Mouse (Mus musculus) embryonic facial prominence, embryonic 12.5 days (tissue): Measurements from ENCODE around the gene Acyp2. TPM values are rescaled to one million over a fixed set of nuclear protein-coding genes. Genes with fewer than 3 reads are reported as not detected.

ENCODE experiments used
- ATAC-seq: fragments of 200-750 bp; cut with Nextera tagmentation; 2 replicates; pipeline ENCODE4 v1.8.0; 2017; ENCODE audit not compliant: insufficient number of reproducible peaks, insufficient read depth, low FRiP score, low TSS enrichment
- H3K27ac ChIP-seq: fragments of 300-500 bp; sonication (generic); 2 replicates; pipeline ENCODE4 v1.5.1; 2016; ENCODE audit warnings: mild to moderate bottlenecking
- H3K27me3 ChIP-seq: fragments of 300-500 bp; sonication (generic); 2 replicates; pipeline ENCODE4 v1.6.1; 2016; ENCODE audit warnings: mild to moderate bottlenecking, moderate library complexity
- H3K36me3 ChIP-seq: fragments of 300-500 bp; sonication (generic); 2 replicates; pipeline ENCODE4 v1.6.1; 2016; ENCODE audit warnings: mild to moderate bottlenecking
- H3K4me1 ChIP-seq: fragments of 300-500 bp; sonication (generic); 2 replicates; pipeline ENCODE4 v1.6.1; 2016
- H3K4me2 ChIP-seq: fragments of 300-500 bp; sonication (generic); replicated peaks from 2 replicates; pipeline ENCODE4 v1.6.1; 2016; ENCODE audit warnings: mild to moderate bottlenecking, moderate library complexity
- H3K4me3 ChIP-seq: fragments of 300-500 bp; sonication (generic); 2 replicates; pipeline ENCODE4 v1.5.1; 2016; ENCODE audit warnings: mild to moderate bottlenecking
- H3K9ac ChIP-seq: fragments of 300-500 bp; sonication (generic); 2 replicates; pipeline ENCODE4 v1.6.1; 2016; ENCODE audit warnings: mild to moderate bottlenecking, moderate library complexity
- H3K9me3 ChIP-seq: fragments of 300-500 bp; sonication (generic); 2 replicates; pipeline ENCODE4 v1.6.1; 2016; ENCODE audit warnings: mild to moderate bottlenecking, moderate library complexity
- WGBS: fragments of 180-500 bp; shearing (Covaris S2); methylation state at CpG from one replicate; pipeline ENCODE4 v1.1.7; 2016; 5-methylcytosine and 5-hydroxymethylcytosine counted together
- polyA plus RNA-seq: library from polyadenylated mRNA; unstranded; fragments of >200 nt; fragmentation: Nextera tagmentation; extraction: Ambion mirVana; gene quantifications from 2 replicates; pipeline ENCODE4 v1.2.1, GENCODE M21; 2016

Acyp2 gene
- polyA plus RNA-seq = 8.1 TPM in 2 replicates

- under 1% methylated on average over 40 of the region's 40 CpGs for WGBS
- ATAC-seq = peak; percentile 95
- peak within 1 kb of the TSS; percentile 70 for H3K27ac ChIP-seq
Measured at GRCm38 (mm10) chr11:30649001-30649637, at the start of gene Acyp2. Acyp2 (minus strand) TSS chr11:30649587.

GRCm38 (mm10) chr11:30689421-30689820, 40.0 kb upstream of the Acyp2 start:
- Histone ChIP-seq H3K9me3 (no peaks in the 10 kb centered on the region), H3K4me2 (no peak overlapping the region), H3K9ac (no peak overlapping the region), H3K4me3 (no peak overlapping the region), H3K4me1 (no peaks in the 10 kb centered on the region), H3K36me3 (no peaks in the 10 kb centered on the region), H3K27ac (no peak overlapping the region), H3K27me3 (no peaks in the 10 kb centered on the region)
- no peak for ATAC-seq
- 76% methylated on average over 1 of the region's 1 CpGs for WGBS

More at GRCm38 (mm10) chr11:30649001-30649637, at the start of gene Acyp2:
- H3K9ac ChIP-seq = peak within 1 kb of the TSS; percentile 72
- H3K4me2 ChIP-seq = peak within 1 kb of the TSS; percentile 58
- H3K27me3 ChIP-seq = no peaks in the 10 kb centered on the region
- H3K4me1 ChIP-seq = no peaks in the 10 kb centered on the region
- no peaks in the 10 kb centered on the region for H3K36me3 ChIP-seq
- H3K9me3 ChIP-seq = no peaks in the 10 kb centered on the region
- peak within 1 kb of the TSS; percentile 67 for H3K4me3 ChIP-seq

DNA sequence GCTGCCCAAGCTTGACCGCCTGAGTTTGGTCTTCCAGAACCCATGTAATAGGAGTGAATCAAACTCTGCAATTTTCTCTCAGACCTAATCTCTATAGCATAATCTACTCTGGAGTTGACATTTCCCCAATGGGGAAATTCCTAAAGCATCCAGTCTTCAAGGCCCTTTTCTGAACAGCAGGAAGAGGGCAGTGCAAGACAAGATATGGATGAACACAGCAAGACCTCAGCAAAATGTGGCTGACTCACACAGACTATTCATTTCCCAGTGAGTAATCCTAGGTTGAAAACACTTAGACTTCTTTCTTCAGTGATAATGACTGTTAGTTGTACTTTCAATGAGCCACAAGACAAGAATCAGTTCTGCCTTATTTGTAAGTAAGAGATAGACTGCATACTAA, 26.7 kb upstream of the Acyp2 start:
- Histone ChIP-seq H3K27ac (no peak overlapping the region), H3K4me2 (no peak overlapping the region), H3K27me3 (no peaks in the 10 kb centered on the region), H3K4me3 (no peak overlapping the region), H3K9ac (no peak overlapping the region), H3K9me3 (no peaks in the 10 kb centered on the region), H3K36me3 (no peaks in the 10 kb centered on the region), H3K4me1 (no peaks in the 10 kb centered on the region)
- no peak for ATAC-seq
- 86% methylated on average over 1 of the region's 1 CpGs for WGBS

DNA sequence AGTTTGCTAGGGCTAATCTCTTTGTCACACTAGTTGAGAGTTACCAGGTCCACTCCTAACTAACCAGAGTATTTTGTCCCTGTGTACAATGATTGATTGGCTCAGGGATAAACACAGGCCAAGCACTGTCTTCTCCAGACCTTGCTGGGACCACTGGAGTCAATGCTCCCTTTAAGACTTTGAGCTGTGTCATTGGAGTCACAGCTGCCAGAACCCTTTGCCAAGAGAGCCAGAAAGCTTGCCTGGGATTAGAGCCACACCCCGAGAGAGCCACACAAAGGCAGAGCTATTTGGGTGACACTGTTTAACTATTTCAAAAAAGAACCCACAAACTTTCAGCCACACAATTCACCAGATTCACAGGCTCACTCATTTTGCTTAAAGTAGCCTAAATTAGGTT, 23.3 kb upstream of the Acyp2 start:
- WGBS = 32% methylated on average over 1 of the region's 1 CpGs
- Histone ChIP-seq H3K27me3 (no peaks in the 10 kb centered on the region), H3K4me1 (no peaks in the 10 kb centered on the region), H3K9me3 (no peaks in the 10 kb centered on the region), H3K4me3 (no peak overlapping the region), H3K27ac (no peak overlapping the region), H3K4me2 (no peak overlapping the region), H3K9ac (no peak overlapping the region), H3K36me3 (no peaks in the 10 kb centered on the region)
- ATAC-seq = no peak

DNA sequence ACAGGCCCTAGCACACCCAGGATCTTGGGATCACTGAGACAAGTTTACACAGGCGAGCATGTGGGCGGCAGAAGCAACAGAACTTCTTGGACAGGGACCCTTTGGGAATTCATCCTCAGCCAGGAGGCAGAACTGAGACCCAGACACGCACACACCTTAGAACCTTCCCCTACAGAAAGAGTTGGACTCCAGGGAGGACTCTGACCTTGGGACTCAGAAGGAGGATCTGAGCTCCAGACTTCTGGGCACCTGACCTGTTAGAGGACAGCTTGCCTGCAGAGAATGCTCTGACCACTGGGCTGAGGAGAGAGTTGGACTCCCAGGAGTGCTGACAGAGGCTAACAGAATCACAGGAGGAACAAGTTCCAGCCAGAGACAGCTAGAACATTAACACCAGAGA, 13.6 kb upstream of the Acyp2 start:
- no peak overlapping the region for H3K9ac ChIP-seq
- H3K4me2 ChIP-seq = no peak overlapping the region
- H3K27ac ChIP-seq = no peak overlapping the region
- no peak overlapping the region for H3K4me3 ChIP-seq
- H3K9me3 ChIP-seq = no peaks in the 10 kb centered on the region
- no peaks in the 10 kb centered on the region for H3K36me3 ChIP-seq
- H3K4me1 ChIP-seq = no peaks in the 10 kb centered on the region
- 92% methylated on average over 3 of the region's 3 CpGs for WGBS
- no peaks in the 10 kb centered on the region for H3K27me3 ChIP-seq
- ATAC-seq = no peak

DNA sequence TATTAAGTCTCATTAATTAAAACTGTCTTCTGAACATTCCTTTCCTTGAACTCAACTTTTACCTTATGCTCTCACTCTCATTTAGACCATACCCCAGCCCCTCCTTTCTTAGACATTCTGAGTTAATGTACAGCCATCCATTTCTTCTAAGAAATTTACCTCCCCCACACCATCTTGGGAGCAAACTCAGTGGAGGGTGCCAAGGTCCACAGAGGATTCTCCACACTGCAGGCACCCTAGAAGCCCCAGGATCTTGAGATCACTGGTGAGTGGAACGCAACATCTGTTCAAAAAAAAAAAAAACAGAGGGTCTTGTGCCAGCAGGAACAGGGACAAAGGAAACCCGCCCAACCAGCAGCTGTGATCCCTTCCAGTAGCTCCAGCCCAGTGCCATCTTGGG, 13.2 kb upstream of the Acyp2 start:
- H3K9me3 ChIP-seq = no peaks in the 10 kb centered on the region
- H3K4me3 ChIP-seq = no peak overlapping the region
- no peak overlapping the region for H3K9ac ChIP-seq
- ATAC-seq = no peak
- H3K27me3 ChIP-seq = no peaks in the 10 kb centered on the region
- 84% methylated on average over 2 of the region's 2 CpGs for WGBS
- no peak overlapping the region for H3K27ac ChIP-seq
- no peak overlapping the region for H3K4me2 ChIP-seq
- H3K36me3 ChIP-seq = no peaks in the 10 kb centered on the region
- no peaks in the 10 kb centered on the region for H3K4me1 ChIP-seq

GRCm38 (mm10) chr11:30657069-30657468, 7.7 kb upstream of the Acyp2 start:
- Histone ChIP-seq H3K9ac (no peak overlapping the region), H3K4me1 (no peaks in the 10 kb centered on the region), H3K27ac (no peak overlapping the region), H3K9me3 (no peaks in the 10 kb centered on the region), H3K4me2 (no peak overlapping the region), H3K36me3 (no peaks in the 10 kb centered on the region), H3K4me3 (no peak overlapping the region), H3K27me3 (no peaks in the 10 kb centered on the region)
- no peak for ATAC-seq
- WGBS = 31% methylated on average over 2 of the region's 2 CpGs

GRCm38 (mm10) chr11:30656060-30656459, 6.7 kb upstream of the Acyp2 start:
- no peak overlapping the region for H3K27ac ChIP-seq
- no peak overlapping the region for H3K4me3 ChIP-seq
- no peak overlapping the region for H3K4me2 ChIP-seq
- H3K4me1 ChIP-seq = no peaks in the 10 kb centered on the region
- WGBS = 88% methylated on average over 4 of the region's 4 CpGs
- no peak for ATAC-seq
- no peaks in the 10 kb centered on the region for H3K36me3 ChIP-seq
- no peak overlapping the region for H3K9ac ChIP-seq
- H3K27me3 ChIP-seq = no peaks in the 10 kb centered on the region
- no peaks in the 10 kb centered on the region for H3K9me3 ChIP-seq

DNA sequence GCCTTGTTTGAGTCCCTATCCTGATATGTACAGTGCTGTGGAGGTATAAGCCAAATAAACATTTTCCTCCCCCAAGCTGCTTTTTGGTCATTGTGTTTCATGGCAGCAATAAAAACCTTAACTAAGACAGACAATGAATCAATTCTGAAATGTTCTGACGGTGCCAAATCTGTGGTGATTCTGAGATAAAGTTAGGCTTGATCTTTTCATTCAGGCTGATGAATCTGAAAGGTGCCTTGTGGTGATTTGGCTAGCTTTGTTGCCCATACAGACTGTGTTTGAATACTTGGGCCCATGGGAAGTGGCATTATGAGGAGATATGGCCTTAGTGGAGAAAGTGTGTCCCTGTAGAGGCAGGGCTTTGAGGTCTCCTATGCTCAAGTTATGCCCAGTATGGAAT, 1.0 kb upstream of the Acyp2 start:
- Histone ChIP-seq H3K9ac (no peak overlapping the region), H3K4me2 (no peak overlapping the region), H3K4me3 (no peak overlapping the region), H3K4me1 (no peaks in the 10 kb centered on the region), H3K36me3 (no peaks in the 10 kb centered on the region), H3K9me3 (no peaks in the 10 kb centered on the region), H3K27ac (no peak overlapping the region), H3K27me3 (no peaks in the 10 kb centered on the region)
- ATAC-seq = no peak
- 85% methylated on average over 1 of the region's 1 CpGs for whole genome bisulfite sequencing

DNA sequence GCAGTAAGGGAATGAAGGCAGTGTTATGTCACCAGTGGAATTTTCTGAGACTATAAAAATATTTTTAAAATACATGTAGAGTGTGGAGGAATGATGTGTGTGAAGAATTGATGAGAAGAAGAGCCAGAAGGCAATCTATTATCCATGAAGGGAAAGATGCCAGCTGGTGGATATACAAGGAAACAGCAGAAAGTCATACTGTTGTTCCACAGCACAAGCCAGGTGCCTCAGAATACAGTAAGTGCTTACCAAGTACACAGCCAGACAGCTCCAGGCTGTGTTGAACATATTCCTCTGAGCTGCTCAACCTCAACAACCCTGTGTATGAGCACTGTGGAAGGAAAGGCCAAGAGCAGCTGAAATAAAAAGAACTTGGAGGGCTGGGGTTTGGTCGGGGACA, 13.7 kb downstream of the Acyp2 start:
- WGBS = 79% methylated on average over 1 of the region's 1 CpGs
- H3K4me1 ChIP-seq = no peaks in the 10 kb centered on the region
- ATAC-seq = no peak
- H3K27ac ChIP-seq = no peak overlapping the region
- H3K4me2 ChIP-seq = no peak overlapping the region
- H3K36me3 ChIP-seq = no peaks in the 10 kb centered on the region
- H3K27me3 ChIP-seq = no peaks in the 10 kb centered on the region
- H3K9me3 ChIP-seq = no peaks in the 10 kb centered on the region
- H3K4me3 ChIP-seq = no peak overlapping the region
- no peak overlapping the region for H3K9ac ChIP-seq

DNA sequence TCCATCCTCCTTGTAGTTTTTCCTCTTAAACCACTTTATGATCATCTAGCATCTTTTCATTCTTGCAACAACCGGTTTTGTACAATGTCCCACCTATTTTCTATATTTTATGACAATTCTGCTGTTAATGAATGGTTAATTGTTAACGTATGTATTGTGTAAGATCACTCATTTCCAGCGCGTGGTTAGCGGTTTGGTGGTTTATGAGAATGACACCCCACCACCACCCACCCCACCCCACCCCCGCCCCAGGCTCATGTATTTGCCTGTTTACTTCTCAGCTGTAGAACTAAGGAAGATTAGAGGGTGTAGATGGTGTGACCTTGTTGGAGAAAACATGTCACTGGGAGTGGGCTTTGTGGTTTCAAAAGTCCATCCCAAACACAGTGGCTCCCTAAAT, 18.9 kb downstream of the Acyp2 start:
- no peak overlapping the region for H3K4me3 ChIP-seq
- no peaks in the 10 kb centered on the region for H3K4me1 ChIP-seq
- no peaks in the 10 kb centered on the region for H3K27me3 ChIP-seq
- H3K9me3 ChIP-seq = no peaks in the 10 kb centered on the region
- no peak overlapping the region for H3K9ac ChIP-seq
- H3K27ac ChIP-seq = no peak overlapping the region
- 86% methylated on average over 6 of the region's 6 CpGs for WGBS
- H3K36me3 ChIP-seq = no peaks in the 10 kb centered on the region
- no peak for ATAC-seq
- H3K4me2 ChIP-seq = no peak overlapping the region

DNA sequence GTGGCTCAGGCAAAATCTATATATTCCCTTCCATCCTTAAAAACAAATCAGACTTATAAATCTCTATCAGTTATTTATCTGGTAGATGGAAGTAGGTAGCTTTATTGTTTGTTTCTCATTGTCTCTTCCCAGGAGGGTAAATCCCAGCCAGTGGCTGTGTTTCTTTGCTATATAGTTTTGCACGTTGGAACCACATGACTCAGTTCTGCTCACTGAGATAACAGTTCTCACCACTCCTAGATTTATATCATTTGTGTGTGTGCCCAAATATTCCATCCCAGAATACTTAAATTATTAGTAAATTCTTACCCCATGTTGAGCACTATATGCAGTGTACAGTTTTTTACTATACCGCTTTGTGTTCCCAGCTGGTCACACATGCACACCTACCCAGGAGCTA, 26.2 kb downstream of the Acyp2 start:
- Histone ChIP-seq H3K9ac (no peak overlapping the region), H3K9me3 (no peaks in the 10 kb centered on the region), H3K27ac (no peak overlapping the region), H3K36me3 (no peaks in the 10 kb centered on the region), H3K27me3 (no peaks in the 10 kb centered on the region), H3K4me2 (no peak overlapping the region), H3K4me3 (no peak overlapping the region), H3K4me1 (no peaks in the 10 kb centered on the region)
- WGBS = 81% methylated on average over 2 of the region's 2 CpGs
- no peak for ATAC-seq
